Mouse (Mus musculus): ENCODE data around the gene Ripor1. TPM values are rescaled to one million over a fixed set of nuclear protein-coding genes. Genes with fewer than 3 reads are reported as not detected.

Ripor1 gene
- polyA plus RNA-seq, 1 experiment from 2014 or later, result 26.6 TPM

DNA sequence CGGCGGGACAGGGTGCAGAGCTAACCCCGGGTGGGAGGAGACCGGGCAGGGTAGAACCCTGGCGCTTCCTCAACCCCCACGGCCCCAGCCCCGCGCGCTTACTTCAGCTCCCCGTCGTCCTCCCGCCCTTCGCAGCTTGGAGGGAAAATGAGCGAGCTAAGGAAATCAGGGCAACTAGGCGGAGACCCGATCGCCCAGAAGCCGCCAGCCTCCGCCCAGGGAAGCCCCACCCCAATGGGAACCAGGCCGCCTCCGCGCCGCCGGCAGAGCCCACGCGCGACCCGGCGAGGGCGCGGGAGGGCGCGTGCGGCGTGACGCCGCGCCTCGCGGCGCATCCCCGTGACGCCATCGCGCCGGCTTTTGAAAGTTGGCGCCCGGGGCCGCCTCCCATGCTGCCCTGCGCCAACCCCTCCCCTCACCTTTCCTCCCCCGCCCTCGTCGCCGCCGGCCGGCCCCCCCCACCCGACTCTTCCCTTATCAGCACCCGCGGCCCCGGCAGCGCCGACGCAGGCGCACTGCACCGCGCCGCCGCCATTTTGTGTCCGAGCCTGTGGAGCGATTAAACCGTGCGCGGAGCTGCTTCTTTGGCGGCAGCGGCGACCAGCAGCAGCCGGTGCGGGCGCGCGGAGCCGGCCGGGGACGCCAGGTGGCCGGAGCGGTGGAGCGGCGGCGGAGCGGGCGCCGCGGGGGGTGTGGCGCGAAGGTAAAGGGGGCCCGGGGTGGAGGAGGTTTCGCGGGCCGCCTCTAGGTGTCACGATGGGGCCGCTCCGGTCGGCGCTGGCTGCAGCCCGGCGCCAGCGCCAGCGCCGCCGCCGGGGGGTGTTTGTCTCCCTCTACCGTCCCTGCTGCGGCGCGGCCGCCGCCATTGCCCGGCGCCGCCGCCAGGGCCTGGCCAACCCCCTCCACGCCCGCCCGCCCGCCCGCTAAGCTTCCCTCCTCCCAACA, 31.2 kb downstream of the Ripor1 start, which contains the start of gene Ctcf:
Gene Ctcf, plus strand, starts transcription at position 551 of the 945 bp plus-strand sequence.
- Histone ChIP-seq H3K4me1 (replicated peaks) (peaks cover 39% of the 10 kb centered on the region), H3K36me3 (peaks cover 4% of the 10 kb centered on the region), H3K27me3 (no peaks in the 10 kb centered on the region), H3K9me3 (no peaks in the 10 kb centered on the region), H3K4me2 (peak within 1 kb of the TSS; percentile 94), H3K4me3 (peak within 1 kb of the TSS; percentile 88), H3K27ac (peak within 1 kb of the TSS; percentile 100), H3K9ac (peak within 1 kb of the TSS; percentile 99)
- under 1% methylated on average over 116 of the region's 126 CpGs for WGBS
- ATAC-seq (ENCODE audit: low FRiP score), result peak; percentile 93

DNA sequence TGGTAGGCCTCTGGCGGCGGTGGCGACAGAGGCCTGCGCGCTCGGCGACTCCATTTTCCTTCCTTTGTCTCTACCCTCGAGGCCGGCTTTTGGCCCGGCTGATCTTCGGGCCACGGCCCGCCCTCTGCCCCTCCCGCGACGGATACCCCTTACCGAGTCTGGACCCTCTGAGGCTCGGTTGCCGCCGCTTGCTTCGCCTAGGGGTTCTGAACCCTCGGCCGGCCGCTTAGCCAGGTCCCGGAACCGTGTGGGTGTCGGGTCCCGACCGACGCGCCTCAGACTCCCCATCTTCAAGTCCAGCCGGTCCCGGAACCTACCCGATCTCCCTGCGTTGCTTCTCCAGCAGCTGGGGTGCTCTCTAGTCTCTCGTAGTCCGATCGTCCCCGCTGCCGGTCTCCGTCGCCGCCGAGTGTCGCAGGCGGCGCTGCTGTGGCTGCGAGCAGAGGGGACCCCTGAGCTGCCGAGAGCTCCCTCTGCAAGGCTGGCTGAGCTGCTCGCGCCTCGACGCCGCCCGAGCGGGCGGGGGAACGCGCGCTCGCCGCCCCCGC, 32.0 kb downstream of the Ripor1 start, which contains the start of gene Agrp:
Gene Agrp, minus strand, starts transcription at position 431 of the 548 bp plus-strand sequence.
- Histone ChIP-seq H3K9me3 (no peaks in the 10 kb centered on the region), H3K4me1 (replicated peaks) (peaks cover 39% of the 10 kb centered on the region), H3K27me3 (no peaks in the 10 kb centered on the region), H3K27ac (peak within 1 kb of the TSS; percentile 100), H3K4me2 (peak within 1 kb of the TSS; percentile 94), H3K4me3 (peak within 1 kb of the TSS; percentile 88), H3K9ac (peak within 1 kb of the TSS; percentile 99), H3K36me3 (peaks cover under 1% of the 10 kb centered on the region; the same call in 1 of the 2 replicates)
- ATAC-seq (ENCODE audit: low FRiP score), result peak; percentile 49
- under 1% methylated on average over 49 of the region's 63 CpGs for WGBS

DNA sequence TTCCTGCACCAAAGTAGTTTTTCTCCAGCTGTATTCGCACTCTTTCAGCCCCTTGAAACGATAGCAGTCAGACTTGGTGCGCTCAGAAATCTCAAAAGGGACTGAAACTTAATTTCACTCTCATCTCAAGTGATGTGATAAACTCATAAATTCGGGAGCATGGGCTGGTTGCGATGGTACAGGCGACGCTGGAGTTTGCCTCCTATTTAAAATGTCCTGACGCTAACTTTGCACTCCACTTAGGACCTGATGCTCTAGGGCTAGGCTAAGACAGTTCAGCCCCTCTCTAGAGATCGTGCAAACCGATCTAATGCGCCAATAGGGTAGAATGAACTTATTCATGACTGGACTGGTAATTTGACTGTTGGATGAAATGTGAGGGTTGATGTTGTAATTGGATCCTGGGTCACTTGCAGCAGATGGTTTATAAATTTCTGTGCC, 32.6 kb downstream of the Ripor1 start:
- peak overlapping the region; percentile 88 for H3K4me3 ChIP-seq
- H3K36me3 ChIP-seq, result no peaks in the 10 kb centered on the region
- peak overlapping the region; percentile 99 for H3K9ac ChIP-seq
- ATAC-seq (ENCODE audit: low FRiP score), result no peak
- peak overlapping the region; percentile 94 for H3K4me2 ChIP-seq
- no peaks in the 10 kb centered on the region for H3K27me3 ChIP-seq
- no peaks in the 10 kb centered on the region for H3K9me3 ChIP-seq
- under 1% methylated on average over 11 of the region's 11 CpGs for WGBS
- H3K4me1 ChIP-seq (replicated peaks), result peaks cover 39% of the 10 kb centered on the region
- peak overlapping the region; percentile 100 for H3K27ac ChIP-seq

DNA sequence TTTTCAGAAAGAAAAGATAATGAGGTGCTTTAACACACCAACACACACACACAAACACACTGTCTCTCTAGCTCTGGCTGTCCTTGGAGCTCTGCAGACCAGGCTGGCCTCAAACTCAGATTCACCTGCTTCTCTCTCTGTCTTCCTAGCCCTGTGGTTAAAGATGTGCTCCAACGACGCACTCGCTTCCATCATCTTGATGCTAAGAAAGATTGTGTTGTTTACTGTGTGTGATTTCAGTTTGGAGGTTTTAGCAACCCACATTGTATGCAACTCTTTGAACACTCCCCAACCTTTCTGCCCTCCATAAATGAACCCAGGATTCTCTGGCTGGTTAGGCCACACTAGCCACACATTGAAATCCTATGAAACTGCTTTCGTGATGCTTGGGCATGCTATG, 33.5 kb downstream of the Ripor1 start:
- Histone ChIP-seq H3K9ac (peak overlapping the region; percentile 99; the same call in 1 of the 2 replicates), H3K36me3 (peaks cover 2% of the 10 kb centered on the region), H3K27ac (no peak overlapping the region; the same call in 1 of the 2 replicates), H3K27me3 (no peaks in the 10 kb centered on the region), H3K9me3 (no peaks in the 10 kb centered on the region), H3K4me3 (peak overlapping the region; percentile 88), H3K4me1 (replicated peaks) (peaks cover 39% of the 10 kb centered on the region), H3K4me2 (peak overlapping the region; percentile 94)
- WGBS, result 92% methylated on average over 4 of the region's 4 CpGs
- no peak for ATAC-seq (ENCODE audit: low FRiP score)

DNA sequence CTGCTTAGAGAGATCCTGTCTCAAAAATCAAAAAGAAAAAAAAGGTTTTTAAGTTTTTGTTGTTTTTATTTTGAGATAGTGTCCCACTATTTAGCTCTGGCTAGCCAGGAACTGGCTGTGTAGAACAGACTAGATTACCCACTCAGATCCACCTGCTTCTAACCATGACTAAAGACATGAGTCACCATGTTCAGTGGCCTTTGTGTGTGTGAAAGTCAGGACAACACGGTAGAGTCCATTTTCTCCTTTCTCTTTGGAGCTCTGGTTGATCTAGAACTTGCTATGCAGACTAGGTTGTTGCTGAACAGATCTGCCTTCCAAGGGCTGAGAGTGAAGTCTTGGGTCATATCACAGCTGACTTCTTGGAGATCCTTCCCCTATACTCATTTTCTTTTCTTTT, 34.8 kb downstream of the Ripor1 start:
- H3K27me3 ChIP-seq, result no peaks in the 10 kb centered on the region
- H3K4me3 ChIP-seq, result no peak overlapping the region
- no peak overlapping the region for H3K4me2 ChIP-seq
- H3K4me1 ChIP-seq (replicated peaks), result peaks cover 38% of the 10 kb centered on the region
- H3K9ac ChIP-seq, result no peak overlapping the region
- peaks cover 11% of the 10 kb centered on the region for H3K36me3 ChIP-seq
- H3K27ac ChIP-seq, result 0 out of 2 replicates have a peak overlapping the region, but pooled peaks have one; percentile 35
- 67% methylated on average over 1 of the region's 1 CpGs for WGBS
- ATAC-seq (ENCODE audit: low FRiP score), result no peak
- H3K9me3 ChIP-seq, result no peaks in the 10 kb centered on the region

DNA sequence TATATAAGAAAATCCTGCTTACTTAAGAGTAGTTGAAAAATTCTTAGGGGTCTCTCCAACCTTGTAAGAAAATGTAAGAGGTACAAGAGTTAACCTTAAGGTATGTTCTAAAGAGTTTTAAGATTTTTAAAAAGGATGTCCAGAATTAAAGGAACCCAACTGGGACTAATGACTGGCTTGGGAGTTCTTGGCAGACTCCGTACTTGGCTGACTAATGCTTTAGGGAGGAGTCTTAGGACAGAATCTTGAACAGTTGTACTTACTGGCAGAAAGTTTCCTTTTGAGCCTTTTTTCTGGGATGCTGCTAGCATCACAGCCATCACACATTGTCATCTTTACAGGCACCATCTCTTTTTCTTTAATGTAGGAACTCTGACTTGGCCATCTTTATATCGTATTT, 35.5 kb downstream of the Ripor1 start:
- WGBS, result 84% methylated on average over 2 of the region's 2 CpGs
- no peaks in the 10 kb centered on the region for H3K9me3 ChIP-seq
- no peak overlapping the region for H3K4me3 ChIP-seq
- peaks cover 32% of the 10 kb centered on the region for H3K4me1 ChIP-seq (replicated peaks)
- H3K4me2 ChIP-seq, result no peak overlapping the region
- H3K27me3 ChIP-seq, result no peaks in the 10 kb centered on the region
- H3K27ac ChIP-seq, result no peak overlapping the region
- H3K9ac ChIP-seq, result no peak overlapping the region
- peaks cover 18% of the 10 kb centered on the region for H3K36me3 ChIP-seq
- no peak for ATAC-seq (ENCODE audit: low FRiP score)

DNA sequence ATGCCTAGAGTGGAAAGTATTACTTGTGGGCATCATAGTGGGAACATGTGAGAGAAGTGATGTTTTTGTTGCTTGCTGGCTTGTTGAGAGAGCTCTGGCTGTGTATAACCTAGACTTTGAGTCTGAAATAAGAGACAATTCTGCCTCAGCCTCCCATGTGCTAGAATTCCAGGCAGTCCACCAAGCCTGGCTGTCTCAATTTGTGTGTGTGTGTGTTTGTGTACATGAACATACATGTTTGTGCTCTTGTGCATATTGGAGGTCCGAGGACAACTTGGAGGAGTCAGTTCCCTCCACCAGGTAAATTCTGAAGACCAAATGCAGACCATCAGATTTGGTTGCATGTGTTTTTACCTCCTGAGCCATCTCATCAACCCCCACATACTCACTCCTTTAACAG, 40.1 kb downstream of the Ripor1 start:
- Histone ChIP-seq H3K27me3 (no peaks in the 10 kb centered on the region), H3K36me3 (peaks cover 31% of the 10 kb centered on the region), H3K9ac (no peak overlapping the region), H3K4me2 (no peak overlapping the region), H3K4me1 (replicated peaks) (peaks cover 4% of the 10 kb centered on the region; the same call in 1 of the 2 replicates), H3K9me3 (no peaks in the 10 kb centered on the region), H3K27ac (no peak overlapping the region), H3K4me3 (no peak overlapping the region)
- 97% methylated on average over 1 of the region's 1 CpGs for WGBS
- no peak for ATAC-seq (ENCODE audit: low FRiP score)

DNA sequence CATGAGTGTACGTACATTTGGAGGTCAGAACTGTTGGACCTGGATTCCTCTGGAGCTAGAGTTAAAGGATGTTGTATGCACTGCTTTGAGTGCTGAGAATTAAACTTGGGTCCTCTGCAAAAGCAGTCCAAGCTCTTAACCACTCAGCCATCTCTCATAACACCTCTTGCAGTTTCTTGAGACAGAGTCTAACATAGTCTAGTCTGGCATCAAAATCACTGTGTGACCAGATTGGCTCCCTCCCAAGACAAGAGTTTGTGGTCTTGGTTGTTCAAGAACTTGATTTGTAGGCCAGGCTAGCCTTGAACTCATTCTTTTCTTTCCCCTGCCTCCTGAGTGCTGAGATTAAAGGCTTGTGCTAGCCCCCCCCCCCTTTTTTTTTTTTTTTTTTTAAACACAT, 43.9 kb downstream of the Ripor1 start:
- no peak for ATAC-seq (ENCODE audit: low FRiP score)
- H3K4me2 ChIP-seq, result no peak overlapping the region
- 100% methylated on average over 1 of the region's 1 CpGs for WGBS
- H3K4me1 ChIP-seq (replicated peaks), result 0 out of 2 replicates have a peak, but pooled peaks cover 3% of the 10 kb centered on the region
- H3K36me3 ChIP-seq, result peaks cover 37% of the 10 kb centered on the region
- no peaks in the 10 kb centered on the region for H3K9me3 ChIP-seq
- H3K27me3 ChIP-seq, result no peaks in the 10 kb centered on the region
- no peak overlapping the region for H3K4me3 ChIP-seq
- H3K9ac ChIP-seq, result no peak overlapping the region
- H3K27ac ChIP-seq, result no peak overlapping the region

DNA sequence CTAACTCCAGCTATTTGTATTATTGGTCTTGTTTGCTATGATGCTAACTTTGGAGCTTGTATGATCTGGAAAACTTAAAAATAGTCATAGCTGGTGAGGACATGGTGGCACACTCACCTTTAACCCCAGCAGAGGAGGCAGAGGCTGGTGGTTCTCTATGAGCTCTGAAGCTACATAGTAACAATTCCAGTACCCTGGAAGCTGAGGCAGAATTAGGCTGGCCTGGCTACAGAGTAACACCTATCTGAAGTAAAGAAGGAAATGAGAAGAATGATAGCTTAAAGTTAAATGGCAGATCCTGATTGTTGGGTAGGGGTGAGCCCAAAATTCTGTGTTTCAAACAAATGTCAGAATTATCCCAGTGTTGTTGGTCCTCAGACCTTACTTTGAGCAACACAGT, 52.6 kb downstream of the Ripor1 start:
- Histone ChIP-seq H3K27me3 (no peaks in the 10 kb centered on the region), H3K4me1 (replicated peaks) (0 out of 2 replicates have a peak, but pooled peaks cover 6% of the 10 kb centered on the region), H3K27ac (no peak overlapping the region), H3K9me3 (no peaks in the 10 kb centered on the region), H3K9ac (no peak overlapping the region), H3K4me3 (no peak overlapping the region), H3K4me2 (no peak overlapping the region), H3K36me3 (peaks cover 15% of the 10 kb centered on the region)
- ATAC-seq (ENCODE audit: low FRiP score), result no peak

DNA sequence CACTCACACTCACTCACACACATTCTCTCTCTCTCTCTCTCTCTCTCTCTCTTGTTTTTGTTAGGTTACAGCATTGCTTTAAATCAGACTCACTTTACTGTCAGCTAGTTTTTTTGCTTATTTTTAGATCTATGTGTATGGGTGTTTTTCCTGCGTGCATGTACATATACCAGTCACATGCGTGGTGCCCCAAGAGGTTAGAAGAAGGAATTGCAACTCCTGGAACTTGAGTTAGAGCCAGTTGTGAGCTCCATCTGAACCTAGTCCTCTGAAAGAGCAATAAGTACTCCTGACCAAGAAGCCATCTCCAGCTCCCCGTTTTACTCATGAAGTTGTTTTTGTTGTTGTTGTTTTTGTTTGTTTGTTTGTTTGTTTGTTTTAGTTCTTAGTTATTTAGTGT, 56.1 kb downstream of the Ripor1 start:
- no peaks in the 10 kb centered on the region for H3K27me3 ChIP-seq
- ATAC-seq (ENCODE audit: low FRiP score), result no peak; the same call in 1 of the 2 replicates
- H3K27ac ChIP-seq, result no peak overlapping the region
- peaks cover 24% of the 10 kb centered on the region for H3K36me3 ChIP-seq
- H3K4me1 ChIP-seq (replicated peaks), result 0 out of 2 replicates have a peak, but pooled peaks cover 6% of the 10 kb centered on the region
- H3K4me2 ChIP-seq, result no peak overlapping the region
- no peak overlapping the region for H3K4me3 ChIP-seq
- H3K9ac ChIP-seq, result no peak overlapping the region
- WGBS, result 87% methylated on average over 3 of the region's 3 CpGs
- H3K9me3 ChIP-seq, result no peaks in the 10 kb centered on the region
